Mouse (Mus musculus) liver, postnatal 0 days (tissue): Measurements from ENCODE around the gene Gja1.

Experiments used
- CTCF ChIP-seq: sonication (generic); IDR thresholded peaks from 2 replicates; pipeline ENCODE4 v1.5.1; 2016; ENCODE audit warnings: antibody characterized with exemption, low read depth
- EP300 ChIP-seq: IDR thresholded peaks from 2 replicates; pipeline ENCODE4 v1.6.1; 2016; ENCODE audit warnings: antibody characterized with exemption, low read depth, mild to moderate bottlenecking

GRCm38 (mm10) chr10:56432390-56432709 is 55.2 kb downstream of the Gja1 start:
- TF ChIP-seq CTCF (no peak), EP300 (no peak)
